In the genomic region with DNA sequence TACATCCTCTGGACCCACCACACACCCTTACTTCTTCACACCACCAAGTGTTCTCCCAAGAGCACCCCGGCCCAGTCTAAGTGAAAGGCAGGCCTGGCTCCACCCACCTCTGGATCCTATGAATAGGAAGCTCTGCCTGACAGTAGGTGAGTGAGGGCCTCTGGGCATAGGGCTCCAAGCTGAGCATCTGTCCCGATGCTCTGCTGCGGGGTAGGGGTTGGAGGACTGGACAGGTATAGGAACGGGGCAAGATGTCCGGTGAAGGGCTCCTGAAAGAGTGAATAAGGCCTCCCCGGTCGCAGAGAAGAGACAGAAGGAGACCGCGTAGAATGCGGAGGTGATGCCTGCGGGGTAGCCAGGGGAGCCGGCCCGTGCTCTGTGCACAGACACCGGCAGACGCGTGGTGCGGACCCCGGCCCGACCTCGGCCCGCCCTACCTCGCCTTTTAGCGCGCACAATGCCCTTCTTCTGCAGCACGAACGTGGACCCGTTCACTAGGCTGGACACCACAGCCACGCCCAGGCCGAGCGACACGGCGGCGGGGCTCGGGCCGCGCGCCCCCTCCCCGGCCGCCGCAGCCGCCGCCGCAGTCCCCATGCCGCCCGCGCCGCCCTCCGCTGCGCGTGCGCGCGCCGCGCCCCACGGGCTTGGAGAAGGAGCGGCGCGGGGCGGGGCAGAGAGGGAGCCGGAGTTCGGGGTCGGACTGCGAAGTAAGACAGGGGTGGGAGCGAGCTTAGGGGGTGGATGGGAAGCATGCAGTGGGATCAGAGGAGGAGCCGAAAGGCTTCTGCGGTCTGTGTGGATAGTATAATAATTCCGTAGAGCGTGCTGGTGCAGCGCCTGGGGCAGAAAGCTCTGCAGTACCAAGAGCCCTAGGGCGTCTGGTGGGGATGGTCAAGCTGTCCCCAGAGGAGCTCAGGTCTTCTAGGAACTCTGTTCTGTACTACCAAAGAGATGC, we compare ENCODE assay signal across 8 mouse cellular contexts. TPM values are rescaled to one million over a fixed set of nuclear protein-coding genes. Genes with fewer than 3 reads are reported as not detected.
DNase-seq lines count a peak whose midpoint lies in the region; ATAC-seq lines count a peak whose summit lies in the region.

No protein-coding gene starts in this region.

- H3K27me3 ChIP-seq in hindbrain, embryonic 12.5 days = no peaks in the 10 kb centered on the region

- peak overlapping the region; percentile 84 for H3K27ac ChIP-seq in hindbrain, embryonic 12.5 days

- peak overlapping the region; percentile 70 for H3K4me3 ChIP-seq in hindbrain, embryonic 12.5 days

- ATAC-seq in hindbrain, embryonic 12.5 days (ENCODE audit: low FRiP score) = peak; percentile 95

- 0 out of 2 replicates have a peak, but pooled peaks cover 3% of the 10 kb centered on the region for H3K36me3 ChIP-seq in hindbrain, embryonic 12.5 days

- peak overlapping the region; percentile 86 for H3K9ac ChIP-seq in hindbrain, embryonic 12.5 days

- peak overlapping the region; percentile 59 for H3K4me2 ChIP-seq in hindbrain, embryonic 12.5 days (replicated peaks)

- under 1% methylated on average over 48 of the region's 71 CpGs for WGBS in hindbrain, embryonic 12.5 days

- no peaks in the 10 kb centered on the region for H3K9me3 ChIP-seq in hindbrain, embryonic 12.5 days (replicated peaks)

- peak; percentile 30 for DNase-seq in T-cell, adult 2 months (ENCODE audit: low spot score)
- peak; percentile 76 to 77 for DNase-seq in cerebellum, postnatal 14 days
- peak; percentile 34 to 55 for DNase-seq in frontal cortex, postnatal 14 days (ENCODE audit: low spot score in 2 of 2)
- peak; percentile 50 to 60 for DNase-seq in layer of hippocampus, postnatal 25 days (ENCODE audit: extremely low spot score in 1 of 2, low spot score in 1 of 2)
- peak; percentile 70 for DNase-seq in lung, postnatal 14 days
- DNase-seq in retina, embryonic 14.5 days (ENCODE audit: low spot score) = peak; percentile 83
- DNase-seq in thymus, postnatal 36 days = peak; percentile 38 to 50

- peaks cover 3% of the 10 kb centered on the region; the same call in 1 of the 2 replicates for H3K4me1 ChIP-seq in hindbrain, embryonic 12.5 days

RNA-seq across cellular contexts. Expression of gene Nipa1, which starts 0.5 kb away (rescaled TPM):
- 16.4 and 19.2 TPM in 2 replicates for polyA plus RNA-seq in hindbrain, embryonic 12.5 days (2016; fragmentation: Nextera tagmentation; extraction: Ambion mirVana)
- 10 to 100 TPM; 59.8 to 63.3 TPM for total RNA-seq in layer of hippocampus, postnatal 25 days (2021)

RNA-seq across cellular contexts. Expression of gene Herc2, which starts 30.7 kb away (rescaled TPM):
- polyA plus RNA-seq in hindbrain, embryonic 12.5 days (2016; fragmentation: Nextera tagmentation; extraction: Ambion mirVana) = 36.8 and 42.0 TPM in 2 replicates
- 100 to 1,000 TPM; 124 to 151 TPM for total RNA-seq in layer of hippocampus, postnatal 25 days (2021)

RNA-seq across cellular contexts. Expression of gene Nipa2, which starts 57.0 kb away (rescaled TPM):
- 45.5 and 47.0 TPM in 2 replicates for polyA plus RNA-seq in hindbrain, embryonic 12.5 days (2016; fragmentation: Nextera tagmentation; extraction: Ambion mirVana)
- 10 to 100 TPM; 50.9 to 51.0 TPM for total RNA-seq in layer of hippocampus, postnatal 25 days (2021)

Comparison
In these comparisons a context has a peak if more than half of its experiments do, and no peak if none do; other contexts are left out.
1. Peak in every context shown above with its lines: DNase-seq, ATAC-seq, H3K4me3 ChIP-seq and H3K27ac ChIP-seq.
2. DNase-seq: peak in every context shown above with its lines; median percentile 83 in retina, embryonic 14.5 days; 76 in cerebellum, postnatal 14 days; 70 in lung, postnatal 14 days; 55 in layer of hippocampus, postnatal 25 days; 44 in frontal cortex, postnatal 14 days; 44 in thymus, postnatal 36 days; 30 in T-cell, adult 2 months.